Mouse (Mus musculus) MEL (cell line): ENCODE data around the gene Olfr56. TPM values are rescaled to one million over a fixed set of nuclear protein-coding genes. Genes with fewer than 3 reads are reported as not detected.
A peak's percentile ranks its signal among the peaks of the same experiment; 100 is the strongest.
"Not testable (repeated sequence)": the region's sequence is repeated elsewhere in the genome, so short reads cannot be mapped to it uniquely, and the experiment has no call there.

ENCODE experiments used
- DNase-seq: peaks from one replicate; pipeline ENCODE4 v3.0.0; 2011; ENCODE audit warnings: low read depth, low spot score
- H3K27ac ChIP-seq: 2 replicates; pipeline ENCODE4 v1.5.1; 2012; ENCODE audit warnings: low read depth, mild to moderate bottlenecking, control low read depth, low read length, moderate library complexity; ENCODE audit not compliant: control insufficient read depth
- H3K27me3 ChIP-seq, 2 experiments: fragments of 150-350 bp in 1 of 2; sonication (generic) in 1 of 2; 2 replicates each; pipeline ENCODE4 v1.6.1; 2012; ENCODE audit warnings: low read length in 2 of 2, mild to moderate bottlenecking in 2 of 2, improper control_type of control experiment in 1 of 2, moderate library complexity in 1 of 2; ENCODE audit not compliant: insufficient read depth in 2 of 2, control insufficient read depth in 1 of 2
- H3K36me3 ChIP-seq, 2 experiments: 2 replicates each; pipeline ENCODE4 v1.6.1; 2012 to 2014; ENCODE audit warnings: low read length in 2 of 2, improper control_type of control experiment in 1 of 2, inconsistent platforms in 1 of 2, mild to moderate bottlenecking in 1 of 2; ENCODE audit not compliant: insufficient read depth in 2 of 2, control insufficient read depth in 1 of 2
- H3K4me1 ChIP-seq, 2 experiments: fragments of 150-350 bp in 1 of 2; sonication (generic) in 1 of 2; 2 replicates each; pipeline ENCODE4 v1.6.1; 2012; ENCODE audit warnings: low read length in 2 of 2, improper control_type of control experiment in 1 of 2, mild to moderate bottlenecking in 1 of 2; ENCODE audit not compliant: insufficient read depth in 2 of 2, control insufficient read depth in 1 of 2
- H3K4me3 ChIP-seq, 2 experiments: fragments of 150-350 bp in 1 of 2; sonication (generic) in 1 of 2; 2 replicates each; pipeline ENCODE4 v1.5.1; 2012; ENCODE audit warnings: low read depth in 2 of 2, low read length in 2 of 2, mild to moderate bottlenecking in 2 of 2, moderate library complexity in 2 of 2, control low read depth in 1 of 2, improper control_type of control experiment in 1 of 2; ENCODE audit not compliant: control insufficient read depth in 1 of 2, insufficient read depth in 1 of 2
- H3K79me2 ChIP-seq: 2 replicates; pipeline ENCODE4 v1.6.1; 2012; ENCODE audit warnings: mild to moderate bottlenecking, low read length, moderate library complexity; ENCODE audit not compliant: control insufficient read depth, poor library complexity, insufficient read depth
- H3K9ac ChIP-seq: 2 replicates; pipeline ENCODE4 v1.6.1; 2012; ENCODE audit warnings: low read depth, mild to moderate bottlenecking, control low read depth, low read length, moderate library complexity; ENCODE audit not compliant: control insufficient read depth, poor library complexity, severe bottlenecking
- H3K9me3 ChIP-seq: fragments of 150-350 bp; sonication (generic); replicated peaks from 2 replicates; pipeline ENCODE4 v1.6.1; 2012; ENCODE audit warnings: mild to moderate bottlenecking, low read length, improper control_type of control experiment, moderate library complexity; ENCODE audit not compliant: insufficient read depth
- ELF1 ChIP-seq: IDR thresholded peaks from 2 replicates; pipeline ENCODE4 v1.6.1; 2014; ENCODE audit warnings: low read depth, mild to moderate bottlenecking, inconsistent platforms, low read length, improper control_type of control experiment, moderate library complexity
- EP300 ChIP-seq, 2 experiments: IDR thresholded peaks; 2 replicates each; pipeline ENCODE4 v1.6.1; 2011; ENCODE audit warnings: improper control_type of control experiment in 2 of 2, low read length in 2 of 2, low read depth in 1 of 2, mild to moderate bottlenecking in 1 of 2
- ETS1 ChIP-seq: IDR thresholded peaks from 2 replicates; pipeline ENCODE4 v1.6.1; 2012; ENCODE audit warnings: low read depth, mild to moderate bottlenecking, inconsistent platforms, low read length, improper control_type of control experiment, moderate library complexity
- HCFC1 ChIP-seq: IDR thresholded peaks from 2 replicates; pipeline ENCODE4 v1.6.1; 2012; ENCODE audit warnings: low read depth, mild to moderate bottlenecking, inconsistent platforms, low read length, improper control_type of control experiment, moderate library complexity
- MAZ ChIP-seq: IDR thresholded peaks from 2 replicates; pipeline ENCODE4 v1.6.1; 2012; ENCODE audit warnings: low read depth, mild to moderate bottlenecking, inconsistent platforms, low read length, improper control_type of control experiment
- MYC ChIP-seq: IDR thresholded peaks from 2 replicates; pipeline ENCODE4 v1.6.1; 2011; ENCODE audit warnings: low read depth, mild to moderate bottlenecking, low read length, improper control_type of control experiment, moderate library complexity
- POLR2AphosphoS5 ChIP-seq: IDR thresholded peaks from 2 replicates; pipeline ENCODE4 v1.6.1; 2012; ENCODE audit warnings: low read depth, borderline replicate concordance, mild to moderate bottlenecking, inconsistent platforms, low read length, moderate library complexity, mixed read lengths
- RCOR1 ChIP-seq: IDR thresholded peaks from 2 replicates; pipeline ENCODE4 v1.6.1; 2012; ENCODE audit warnings: low read depth, mild to moderate bottlenecking, inconsistent platforms, low read length, improper control_type of control experiment
- SIN3A ChIP-seq: IDR thresholded peaks from 2 replicates; pipeline ENCODE4 v1.6.1; 2012; ENCODE audit warnings: low read length, improper control_type of control experiment, inconsistent platforms
- TCF12 ChIP-seq: IDR thresholded peaks from 2 replicates; pipeline ENCODE4 v1.6.1; 2014; ENCODE audit warnings: low read depth, mild to moderate bottlenecking, inconsistent platforms, low read length, improper control_type of control experiment, moderate library complexity
- UBTF ChIP-seq: IDR thresholded peaks from 2 replicates; pipeline ENCODE4 v1.6.1; 2012; ENCODE audit warnings: low read depth, mild to moderate bottlenecking, inconsistent platforms, low read length, improper control_type of control experiment, moderate library complexity, borderline replicate concordance; ENCODE audit not compliant: insufficient read depth
- ZNF384 ChIP-seq: IDR thresholded peaks from 2 replicates; pipeline ENCODE4 v1.6.1; 2012; ENCODE audit warnings: low read depth, mild to moderate bottlenecking, inconsistent platforms, low read length, improper control_type of control experiment
- polyA plus RNA-seq, 2 experiments: library from polyadenylated mRNA; stranded (reverse) in 1 of 2; unstranded in 1 of 2; fragments of >175 nt in 1 of 2; fragments of >200 nt in 1 of 2; gene quantifications; 2 replicates each; pipeline versions ENCODE4 v1.2.1 to v1.2.4; 2012; ENCODE audit warnings: low replicate concordance in 2 of 2, low read depth in 1 of 2; ENCODE audit not compliant: insufficient read length in 2 of 2, insufficient read depth in 1 of 2, missing spikeins in 1 of 2
- total RNA-seq: library from RNA; depleted of rRNA; stranded (reverse); fragments of 300-350 nt; gene quantifications from 2 replicates; pipeline ENCODE4 v1.2.3, GENCODE M21; 2012

The Olfr56 gene
- total and polyA plus RNA-seq, 3 experiments, result 0.58 to 0.92 TPM; not detected in 1

GRCm38 (mm10) chr11:49051894-49052293, 73.2 kb downstream of the Olfr56 start:
- not testable (repeated sequence) for H3K36me3 ChIP-seq, H3K4me1 ChIP-seq, H3K27ac ChIP-seq, H3K9ac ChIP-seq, H3K79me2 ChIP-seq, H3K9me3 ChIP-seq, H3K4me3 ChIP-seq, DNase-seq, H3K27me3 ChIP-seq

GRCm38 (mm10) chr11:49060061-49060460, 81.4 kb downstream of the Olfr56 start:
- not testable (repeated sequence) for H3K27me3 ChIP-seq, H3K9ac ChIP-seq, DNase-seq, H3K9me3 ChIP-seq, H3K36me3 ChIP-seq, H3K4me3 ChIP-seq, H3K79me2 ChIP-seq, H3K27ac ChIP-seq, H3K4me1 ChIP-seq

GRCm38 (mm10) chr11:49061865-49062264, 83.2 kb downstream of the Olfr56 start:
- not testable (repeated sequence) for H3K9me3 ChIP-seq, H3K9ac ChIP-seq, H3K27ac ChIP-seq, H3K36me3 ChIP-seq, H3K4me3 ChIP-seq, H3K4me1 ChIP-seq, H3K27me3 ChIP-seq, DNase-seq, H3K79me2 ChIP-seq

GRCm38 (mm10) chr11:49063713-49064469, 85.2 kb downstream of the Olfr56 start, which contains the start of gene Tgtp2:
TSS of gene Tgtp2 (minus strand) at chr11:49064206.
- H3K36me3 ChIP-seq, H3K27me3 ChIP-seq, H3K27ac ChIP-seq, H3K79me2 ChIP-seq, DNase-seq, H3K9me3 ChIP-seq, H3K4me1 ChIP-seq: not testable (repeated sequence)
- Histone ChIP-seq H3K9ac (peak within 1 kb of the TSS; percentile 34), H3K4me3 (peak within 1 kb of the TSS; percentile 42 to 47; a peak in 3 of 4 replicates)
- TF ChIP-seq ETS1, result peak; percentile 27; the same call in 1 of the 2 replicates

GRCm38 (mm10) chr11:49068358-49068757, 89.7 kb downstream of the Olfr56 start:
- Histone ChIP-seq H3K27ac (no peak overlapping the region), H3K9ac (no peak overlapping the region), H3K27me3 (no peaks in the 10 kb centered on the region), H3K9me3 (no peaks in the 10 kb centered on the region), H3K4me1 (peaks cover 10% of the 10 kb centered on the region in 2 experiments; a peak in 2 of 4 replicates), H3K4me3 (no peak overlapping the region), H3K36me3 (peaks cover 0 to 20% of the 10 kb centered on the region in 2 experiments; a peak in 2 of 4 replicates), H3K79me2 (no peaks in the 10 kb centered on the region)
- DNase-seq, result peak; percentile 84
- TF ChIP-seq SIN3A (peak; percentile 63; the same call in 1 of the 2 replicates), ZNF384 (peak; percentile 30; the same call in 1 of the 2 replicates), HCFC1 (0 out of 2 replicates have a peak, but pooled peaks have one; percentile 54), MYC (peak; percentile 62; the same call in 1 of the 2 replicates), RCOR1 (peak; percentile 49), EP300 (IDR thresholded peaks at IDR 0.05; ENCODE audit: low read depth in 1 of 2, low read length in 2 of 2) (peak; percentile 66 to 90), POLR2AphosphoS5 (no peak), MAZ (0 out of 2 replicates have a peak, but pooled peaks have one; percentile 25), ELF1 (peak; percentile 30; the same call in 1 of the 2 replicates), ETS1 (peak; percentile 69), TCF12 (0 out of 2 replicates have a peak, but pooled peaks have one; percentile 41), UBTF (no peak)
